Mouse (Mus musculus) ES-Bruce4 (cell line): ENCODE results near the gene Kcng4.

Experiments used
- CTCF ChIP-seq: IDR thresholded peaks from one replicate; pipeline ENCODE4 v1.8.1; 2011; ENCODE audit warnings: low read depth, low read length
- POLR2A ChIP-seq: IDR thresholded peaks from one replicate; pipeline ENCODE4 v1.8.1; 2011; ENCODE audit warnings: low read length; ENCODE audit not compliant: insufficient read depth

DNA sequence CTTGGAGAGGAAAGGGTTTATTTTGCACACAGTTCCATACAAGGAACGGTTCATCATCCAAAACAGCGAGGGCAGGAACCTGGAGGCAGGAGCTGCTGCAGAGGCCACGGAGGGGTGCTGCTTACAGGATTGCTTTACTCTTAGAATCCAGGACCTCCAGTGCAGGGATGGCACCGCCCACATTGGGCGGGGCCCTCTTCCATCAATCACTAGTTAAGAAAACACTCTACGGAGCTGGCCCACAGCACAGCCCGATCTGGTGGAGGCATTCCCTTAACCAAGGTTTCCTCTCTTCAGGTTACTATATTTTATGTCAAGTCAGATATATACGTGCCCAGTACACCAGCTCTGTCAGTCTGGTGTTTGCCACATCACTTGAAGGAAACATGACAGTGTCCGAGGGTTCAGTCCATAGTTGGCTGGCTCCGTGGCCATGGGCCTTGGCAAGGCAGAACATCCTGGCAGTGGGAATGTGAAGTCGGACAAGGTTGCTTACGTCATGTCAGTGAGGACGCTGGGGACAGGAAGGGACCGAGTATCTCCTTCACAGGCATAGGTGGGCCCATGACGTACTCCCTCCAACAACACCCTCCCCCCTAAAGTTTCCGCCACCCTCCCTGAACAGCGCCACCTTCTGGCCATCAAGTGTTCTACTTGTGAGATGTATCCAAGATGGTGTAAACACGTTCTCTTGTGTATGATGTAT lies 42.8 kb upstream of the Kcng4 start:
- TF ChIP-seq POLR2A (no peak), CTCF (peak; percentile 82)
